Mouse (Mus musculus) intestine, embryonic 14.5 days (tissue): ENCODE measurements around the gene Mr1. TPM values are rescaled to one million over a fixed set of nuclear protein-coding genes. Genes with fewer than 3 reads are reported as not detected.
"Not testable (repeated sequence)": the region's sequence is repeated elsewhere in the genome, so short reads cannot be mapped to it uniquely, and the experiment has no call there.

Source experiments
- ATAC-seq: fragments of 200-750 bp; cut with Nextera tagmentation; replicated peaks from 2 replicates; pipeline ENCODE4 v1.8.0; 2017; ENCODE audit warnings: low read depth, moderate number of reproducible peaks, moderate TSS enrichment, moderate library complexity; ENCODE audit not compliant: low FRiP score, low TSS enrichment
- DNase-seq: peaks from one replicate; pipeline ENCODE4 v3.0.0-alpha.2; 2018; ENCODE audit warnings: low spot score
- H3K27ac ChIP-seq: fragments of 300-500 bp; sonication (generic); 2 replicates; pipeline ENCODE4 v1.5.1; 2014; ENCODE audit warnings: low read depth, mild to moderate bottlenecking, control low read depth
- H3K27me3 ChIP-seq: fragments of 300-500 bp; sonication (generic); replicated peaks from 2 replicates; pipeline ENCODE4 v1.6.1; 2014; ENCODE audit warnings: low read length, control low read depth; ENCODE audit not compliant: control insufficient read depth, insufficient read depth
- H3K36me3 ChIP-seq: fragments of 300-500 bp; sonication (generic); 2 replicates; pipeline ENCODE4 v1.6.1; 2014; ENCODE audit warnings: low read length, control low read depth; ENCODE audit not compliant: control insufficient read depth, insufficient read depth
- H3K4me1 ChIP-seq: fragments of 300-500 bp; sonication (generic); replicated peaks from 2 replicates; pipeline ENCODE4 v1.6.1; 2014; ENCODE audit warnings: low read length, control low read depth, mixed read lengths; ENCODE audit not compliant: control insufficient read depth, insufficient read depth
- H3K4me2 ChIP-seq: fragments of 300-500 bp; sonication (generic); 2 replicates; pipeline ENCODE4 v1.6.1; 2014; ENCODE audit warnings: low read length
- H3K4me3 ChIP-seq: fragments of 300-500 bp; sonication (generic); 2 replicates; pipeline ENCODE4 v1.5.1; 2014; ENCODE audit warnings: low read depth, low read length, control low read depth, mixed read lengths
- H3K9ac ChIP-seq: fragments of 300-500 bp; sonication (generic); 2 replicates; pipeline ENCODE4 v1.6.1; 2014; ENCODE audit warnings: mild to moderate bottlenecking, low read length
- H3K9me3 ChIP-seq: fragments of 300-500 bp; sonication (generic); 2 replicates; pipeline ENCODE4 v1.6.1; 2016; ENCODE audit warnings: low read length, control low read depth; ENCODE audit not compliant: control insufficient read depth
- WGBS: fragments of 180-500 bp; shearing (Covaris S2); extraction: QIAGEN DNeasy Blood & Tissue Kit; methylation state at CpG from one replicate; pipeline ENCODE4 v1.1.7; 2014; 5-methylcytosine and 5-hydroxymethylcytosine counted together
- polyA plus RNA-seq: library from polyadenylated mRNA; unstranded; fragments of >200 nt; fragmentation: Nextera tagmentation; extraction: Ambion mirVana; gene quantifications from 2 replicates; pipeline ENCODE4 v1.2.1, GENCODE M21; 2014

The Mr1 gene
- polyA plus RNA-seq, 1 experiment from 2014 or later: 6.8 TPM

- not testable (repeated sequence) for H3K4me3 ChIP-seq, H3K27me3 ChIP-seq, DNase-seq, H3K4me2 ChIP-seq, H3K9ac ChIP-seq, ATAC-seq, H3K9me3 ChIP-seq, H3K4me1 ChIP-seq, H3K27ac ChIP-seq
- WGBS: 88% methylated on average over 1 of the region's 1 CpGs
- H3K36me3 ChIP-seq: peaks cover 37% of the 10 kb centered on the region
Measured at GRCm38 (mm10) chr1:155173644-155174016, 27.0 kb upstream of the Mr1 start.

- Histone ChIP-seq H3K4me2 (no peak overlapping the region), H3K27ac (no peak overlapping the region), H3K36me3 (peaks cover 34% of the 10 kb centered on the region), H3K9me3 (no peaks in the 10 kb centered on the region), H3K9ac (no peak overlapping the region), H3K27me3 (no peaks in the 10 kb centered on the region), H3K4me3 (no peak overlapping the region), H3K4me1 (no peaks in the 10 kb centered on the region)
- ATAC-seq (no peak), DNase-seq (no peak)
- 89% methylated on average over 3 of the region's 3 CpGs for WGBS
Measured at GRCm38 (mm10) chr1:155172895-155173643, 26.5 kb upstream of the Mr1 start.

- H3K9me3 ChIP-seq: no peaks in the 10 kb centered on the region
- H3K4me3 ChIP-seq: no peak overlapping the region
- no peaks in the 10 kb centered on the region for H3K4me1 ChIP-seq
- no peak for ATAC-seq
- H3K4me2 ChIP-seq: no peak overlapping the region
- no peak for DNase-seq
- 0 out of 2 replicates have a peak, but pooled peaks cover 10% of the 10 kb centered on the region for H3K36me3 ChIP-seq
- H3K9ac ChIP-seq: no peak overlapping the region
- no peaks in the 10 kb centered on the region for H3K27me3 ChIP-seq
- H3K27ac ChIP-seq: no peak overlapping the region
Measured at GRCm38 (mm10) chr1:155169935-155170334, 23.3 kb upstream of the Mr1 start.

- Histone ChIP-seq H3K4me2 (no peak overlapping the region), H3K9ac (no peak overlapping the region), H3K27me3 (no peaks in the 10 kb centered on the region), H3K4me3 (no peak overlapping the region), H3K4me1 (no peaks in the 10 kb centered on the region; the same call in 1 of the 2 replicates), H3K36me3 (no peaks in the 10 kb centered on the region), H3K27ac (no peak overlapping the region), H3K9me3 (no peaks in the 10 kb centered on the region)
- ATAC-seq (no peak), DNase-seq (no peak)
- 93% methylated on average over 3 of the region's 3 CpGs for WGBS
Measured at GRCm38 (mm10) chr1:155167453-155167852, 20.8 kb upstream of the Mr1 start.

- peak overlapping the region; percentile 55 for H3K4me2 ChIP-seq
- H3K27me3 ChIP-seq: no peaks in the 10 kb centered on the region
- peak overlapping the region; percentile 73 for H3K9ac ChIP-seq
- under 1% methylated on average over 45 of the region's 46 CpGs for WGBS
- H3K27ac ChIP-seq: peak overlapping the region; percentile 78
- peak overlapping the region; percentile 79 for H3K4me3 ChIP-seq
- no peaks in the 10 kb centered on the region for H3K9me3 ChIP-seq
- H3K4me1 ChIP-seq: peaks cover 3% of the 10 kb centered on the region; the same call in 1 of the 2 replicates
- ATAC-seq: peak; percentile 77
- no peaks in the 10 kb centered on the region for H3K36me3 ChIP-seq
- DNase-seq: no peak
Measured at GRCm38 (mm10) chr1:155158970-155159484, 12.4 kb upstream of the Mr1 start.

GRCm38 (mm10) chr1:155158141-155158969 is 11.7 kb upstream of the Mr1 start, which contains the start of gene Stx6:
Gene Stx6, plus strand, starts transcription at chr1:155158715.
- H3K27ac ChIP-seq: peak within 1 kb of the TSS; percentile 78
- WGBS: 1% methylated on average over 48 of the region's 48 CpGs

GRCm38 (mm10) chr1:155153906-155154305 is 7.3 kb upstream of the Mr1 start:
- H3K9ac ChIP-seq: no peak overlapping the region
- WGBS: 71% methylated on average over 4 of the region's 4 CpGs
- no peak for ATAC-seq

More at GRCm38 (mm10) chr1:155158141-155158969, 11.7 kb upstream of the Mr1 start, which contains the start of gene Stx6:
- Histone ChIP-seq H3K36me3 (no peaks in the 10 kb centered on the region), H3K27me3 (no peaks in the 10 kb centered on the region), H3K9ac (peak within 1 kb of the TSS; percentile 73), H3K4me3 (peak within 1 kb of the TSS; percentile 79), H3K9me3 (no peaks in the 10 kb centered on the region), H3K4me2 (peak within 1 kb of the TSS; percentile 55), H3K4me1 (peaks cover 3% of the 10 kb centered on the region; the same call in 1 of the 2 replicates)
- ATAC-seq: peak; percentile 99
- DNase-seq: peak; percentile 98

GRCm38 (mm10) chr1:155150821-155151220 is 4.2 kb upstream of the Mr1 start:
- no peaks in the 10 kb centered on the region for H3K36me3 ChIP-seq
- ATAC-seq (no peak), DNase-seq (no peak)
- no peak overlapping the region for H3K27ac ChIP-seq
- no peak overlapping the region for H3K4me2 ChIP-seq
- no peaks in the 10 kb centered on the region for H3K4me1 ChIP-seq
- WGBS: 85% methylated on average over 5 of the region's 5 CpGs
- H3K9me3 ChIP-seq: no peaks in the 10 kb centered on the region
- no peak overlapping the region for H3K4me3 ChIP-seq
- no peak overlapping the region for H3K9ac ChIP-seq
- no peaks in the 10 kb centered on the region for H3K27me3 ChIP-seq

More at GRCm38 (mm10) chr1:155153906-155154305, 7.3 kb upstream of the Mr1 start:
- Histone ChIP-seq H3K36me3 (no peaks in the 10 kb centered on the region), H3K4me1 (no peaks in the 10 kb centered on the region), H3K27ac (no peak overlapping the region), H3K4me3 (no peak overlapping the region), H3K27me3 (no peaks in the 10 kb centered on the region), H3K4me2 (no peak overlapping the region), H3K9me3 (no peaks in the 10 kb centered on the region)
- DNase-seq: no peak
